Mouse (Mus musculus) layer of hippocampus, adult 2 months (tissue): Measurements from ENCODE around the gene Mcur1. TPM values are rescaled to one million over a fixed set of nuclear protein-coding genes. Genes with fewer than 3 reads are reported as not detected.

ENCODE experiments used
- DNase-seq, 2 experiments: peaks; one replicate each; pipeline ENCODE4 v3.0.0; 2022; ENCODE audit warnings: low spot score in 2 of 2
- H3K27ac ChIP-seq: fragments of 200-600 bp; 2 replicates; pipeline ENCODE4 v1.8.1; 2022
- H3K4me3 ChIP-seq: fragments of 200-600 bp; 2 replicates; pipeline ENCODE4 v1.8.1; 2022; ENCODE audit warnings: mild to moderate bottlenecking
- CTCF ChIP-seq: fragments of 200-600 bp; conservative IDR thresholded peaks from 2 replicates; pipeline ENCODE4 v1.8.1; 2022; ENCODE audit warnings: antibody characterized with exemption, mild to moderate bottlenecking, moderate library complexity
- total RNA-seq, 2 experiments: library from RNA; stranded (reverse); gene quantifications; 2 replicates each; pipeline ENCODE4 v1.2.3; 2021

Gene Mcur1
- total RNA-seq, 2 experiments from 2014 or later: 20.6 to 25.6 TPM

- TF ChIP-seq CTCF: peak; percentile 62
- DNase-seq: peak; percentile 55 to 59
- H3K4me3 ChIP-seq: no peak overlapping the region; the same call in 1 of the 2 replicates
- peak overlapping the region; percentile 63 for H3K27ac ChIP-seq
Measured at GRCm38 (mm10) chr13:43530832-43531693, 28.9 kb downstream of the Mcur1 start.

GRCm38 (mm10) chr13:43530129-43530831 is 29.7 kb downstream of the Mcur1 start:
- Histone ChIP-seq H3K4me3 (no peak overlapping the region; the same call in 1 of the 2 replicates), H3K27ac (peak overlapping the region; percentile 63)
- peak in 1 of 2 experiments; percentile 26 for DNase-seq
- TF ChIP-seq CTCF: no peak

GRCm38 (mm10) chr13:43526289-43526688 is 33.7 kb downstream of the Mcur1 start:
- Histone ChIP-seq H3K4me3 (no peak overlapping the region), H3K27ac (peak overlapping the region; percentile 86)
- no peak for TF ChIP-seq CTCF
- DNase-seq: no peak

- no peak for TF ChIP-seq CTCF
- Histone ChIP-seq H3K4me3 (no peak overlapping the region), H3K27ac (peak overlapping the region; percentile 86)
- peak in 1 of 2 experiments; percentile 43 for DNase-seq
Measured at GRCm38 (mm10) chr13:43525363-43526134, 34.4 kb downstream of the Mcur1 start.

GRCm38 (mm10) chr13:43524491-43525362 is 35.3 kb downstream of the Mcur1 start:
- TF ChIP-seq CTCF: no peak
- Histone ChIP-seq H3K4me3 (no peak overlapping the region), H3K27ac (peak overlapping the region; percentile 86)
- DNase-seq: peak in 1 of 2 experiments; percentile 62

- Histone ChIP-seq H3K27ac (peak overlapping the region; percentile 86), H3K4me3 (no peak overlapping the region)
- no peak for TF ChIP-seq CTCF
- DNase-seq: no peak
Measured at GRCm38 (mm10) chr13:43523906-43524480, 36.0 kb downstream of the Mcur1 start.

GRCm38 (mm10) chr13:43521940-43522339 is 38.1 kb downstream of the Mcur1 start:
- Histone ChIP-seq H3K4me3 (no peak overlapping the region), H3K27ac (no peak overlapping the region)
- TF ChIP-seq CTCF: no peak
- DNase-seq: no peak

- Histone ChIP-seq H3K27ac (no peak overlapping the region), H3K4me3 (no peak overlapping the region)
- no peak for TF ChIP-seq CTCF
- no peak for DNase-seq
Measured at GRCm38 (mm10) chr13:43519251-43519650, 40.7 kb downstream of the Mcur1 start.

GRCm38 (mm10) chr13:43517371-43517770 is 42.6 kb downstream of the Mcur1 start:
- peak overlapping the region; percentile 80 for H3K27ac ChIP-seq
- no peak for TF ChIP-seq CTCF
- peak in 1 of 2 experiments; percentile 47 for DNase-seq

GRCm38 (mm10) chr13:43516931-43517330 is 43.1 kb downstream of the Mcur1 start:
- TF ChIP-seq CTCF: no peak
- Histone ChIP-seq H3K4me3 (no peak overlapping the region), H3K27ac (peak overlapping the region; percentile 80)
- no peak for DNase-seq

More at GRCm38 (mm10) chr13:43517371-43517770, 42.6 kb downstream of the Mcur1 start:
- H3K4me3 ChIP-seq: no peak overlapping the region

- TF ChIP-seq CTCF: no peak
- H3K4me3 ChIP-seq: no peak overlapping the region
- DNase-seq: peak in 1 of 2 experiments; percentile 39
- peak overlapping the region; percentile 80 for H3K27ac ChIP-seq
Measured at GRCm38 (mm10) chr13:43516119-43516518, 43.9 kb downstream of the Mcur1 start.
